Mouse (Mus musculus) Patski (cell line): ENCODE measurements around the gene Brip1. TPM values are rescaled to one million over a fixed set of nuclear protein-coding genes. Genes with fewer than 3 reads are reported as not detected.

Source experiments
- ATAC-seq: fragments of 100-300 bp; one replicate; pipeline ENCODE4 v1.8.0; 2021
- CTCF ChIA-PET: fragments of 350-600 bp; sonication (Branson Sonifier 250); formaldehyde crosslinking; loops from one replicate; lab custom pipeline; 2022; ENCODE audit warnings: inconsistent platforms; lab: Charles Lee
- POLR2A ChIA-PET: fragments of 350-600 bp; sonication (Branson Sonifier 250); formaldehyde crosslinking; loops from one replicate; lab custom pipeline; 2022; ENCODE audit warnings: antibody characterized with exemption, inconsistent platforms; lab: Charles Lee
- DNase-seq: peaks from one replicate; pipeline ENCODE4 v3.0.0-alpha.2; 2011; ENCODE audit warnings: low read depth, low spot score
- H3K27me3 ChIP-seq: fragments of 371-371 bp; one replicate; pipeline ENCODE4 v1.5.1; 2021
- CTCF ChIP-seq: fragments of 100-300 bp; IDR thresholded peaks from one replicate; pipeline ENCODE4 v1.5.1; 2021
- in situ Hi-C: fragments of 300-500 bp; cut with MboI; formaldehyde crosslinking; loops from 3 replicates; pipeline ENCODE4 v1.11.1; 2018; ENCODE audit warnings: low pct_unique_long_range_greater_than_20kb, mixed read lengths
- polyA plus RNA-seq: library from polyadenylated mRNA; unstranded; gene quantifications from one replicate; pipeline ENCODE4 v1.2.3, GENCODE M21; 2021

Brip1 gene
- 4.4 TPM for polyA plus RNA-seq

DNA sequence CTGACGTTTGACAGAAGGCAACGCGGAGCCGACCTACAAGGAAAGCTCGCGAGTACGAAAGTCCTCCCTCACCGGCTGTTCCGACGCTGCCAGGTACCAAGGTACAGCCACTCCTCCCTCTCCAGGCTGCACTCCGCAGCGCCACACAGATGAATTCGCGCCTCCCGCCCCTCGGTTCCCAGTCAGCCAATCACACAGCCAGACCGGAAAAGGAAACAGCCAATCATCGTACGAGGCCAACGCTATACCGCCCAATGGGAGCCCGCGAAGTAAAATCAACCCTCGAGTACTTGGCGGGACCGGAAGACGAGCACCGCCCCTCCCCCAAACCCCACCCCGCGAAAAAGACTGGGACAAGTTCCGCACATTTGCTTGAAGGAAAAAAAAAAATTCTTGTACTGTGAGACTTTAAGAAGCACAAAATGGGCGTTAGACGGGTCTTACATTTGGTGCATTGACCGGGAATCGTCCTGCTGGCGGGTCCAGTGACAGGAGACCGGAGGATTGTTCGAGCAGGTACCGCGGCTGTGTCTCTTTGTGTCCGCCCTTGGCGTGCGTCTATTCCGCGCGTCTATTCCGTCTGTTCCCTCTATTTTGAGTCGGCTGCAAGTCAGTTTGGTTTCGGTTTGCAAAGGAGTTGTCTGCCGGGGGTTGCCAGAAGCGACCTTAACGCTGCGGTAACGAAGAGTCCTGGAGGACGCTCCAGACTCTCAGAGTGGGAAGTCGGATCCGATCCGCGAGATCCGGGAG is at the start of gene Brip1:
Gene Brip1 (minus strand): TSS at position 157 of the 750 bp plus-strand sequence.
- ChIA-PET CTCF (no interaction called here), POLR2A (no interaction called here)
- DNase-seq (peak; percentile 84), ATAC-seq (peak; percentile 96)
- TF ChIP-seq CTCF: no peak
- no peaks in the 10 kb centered on the region for H3K27me3 ChIP-seq
- in situ Hi-C loops: loop anchor here (25.0 kb wide), 1 partner anchor 461 kb away; no protein-coding TSS in a partner anchor

DNA sequence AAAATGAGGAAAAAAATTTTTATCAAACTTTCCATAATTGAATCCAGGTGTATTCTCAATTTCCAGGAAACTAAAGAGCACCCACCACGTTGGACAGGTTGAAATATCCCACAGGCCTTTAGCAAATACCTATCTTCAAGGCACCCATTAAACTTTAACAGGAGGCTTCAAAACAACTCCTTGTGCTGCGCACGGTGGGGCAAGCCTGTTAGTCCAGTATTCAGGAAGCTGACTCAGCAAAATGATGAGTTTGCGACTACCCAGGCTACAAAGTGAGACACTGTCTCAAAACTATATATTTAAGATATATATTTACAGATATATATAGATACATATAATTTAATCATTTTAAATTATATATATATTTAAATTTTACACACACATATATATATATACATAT is 31.5 kb upstream of the Brip1 start:
- in situ Hi-C loops: no loop called here
- no peak for TF ChIP-seq CTCF
- CTCF ChIA-PET: interaction anchor here (1.4 kb wide), 1 partner anchor 164 kb away, joined by 3 read pairs; no protein-coding TSS in a partner anchor
- H3K27me3 ChIP-seq: no peaks in the 10 kb centered on the region
- DNase-seq (no peak), ATAC-seq (no peak)
- POLR2A ChIA-PET: interaction anchor here (0.5 kb wide), 2 partner anchors 740 to 1857 kb away, joined by 3 to 4 read pairs; no protein-coding TSS in a partner anchor

DNA sequence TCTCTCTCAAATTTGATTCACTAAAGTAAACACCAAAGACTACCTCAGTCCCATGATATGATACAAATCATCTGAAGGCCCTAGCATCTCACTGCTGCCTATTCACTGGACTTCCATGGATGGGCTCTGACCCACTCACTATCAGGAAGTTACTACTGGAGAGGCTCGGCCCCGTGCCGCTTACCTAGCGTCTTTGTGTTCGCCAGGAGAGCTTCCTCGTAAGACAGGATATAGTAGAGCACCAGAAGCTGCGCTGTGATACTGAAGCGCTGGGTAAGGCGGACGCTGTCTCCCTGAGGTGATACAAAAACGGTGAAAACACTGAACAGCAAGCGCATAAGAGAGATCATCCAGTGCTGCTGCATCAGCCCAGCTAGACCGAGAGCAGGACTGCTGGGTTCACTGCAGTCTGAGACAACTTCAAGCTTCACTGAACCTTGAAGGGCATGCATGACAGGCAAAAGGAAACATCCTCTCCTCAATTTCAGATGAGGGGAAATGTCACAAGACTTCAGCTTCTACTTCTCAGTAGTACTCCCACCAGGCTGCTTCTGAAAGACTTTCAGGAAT is 30.9 kb upstream of the Brip1 start:
- POLR2A ChIA-PET: interaction anchor here (0.5 kb wide), 2 partner anchors 739 to 1857 kb away, joined by 3 to 4 read pairs; no protein-coding TSS in a partner anchor
- no peak for DNase-seq
- no peak for TF ChIP-seq CTCF
- ATAC-seq: no peak
- no peaks in the 10 kb centered on the region for H3K27me3 ChIP-seq
- CTCF ChIA-PET: interaction anchor here (0.7 to 1.4 kb wide), 2 partner anchors 135 to 165 kb away, joined by 3 read pairs; no protein-coding TSS in a partner anchor
- in situ Hi-C loops: no loop called here

DNA sequence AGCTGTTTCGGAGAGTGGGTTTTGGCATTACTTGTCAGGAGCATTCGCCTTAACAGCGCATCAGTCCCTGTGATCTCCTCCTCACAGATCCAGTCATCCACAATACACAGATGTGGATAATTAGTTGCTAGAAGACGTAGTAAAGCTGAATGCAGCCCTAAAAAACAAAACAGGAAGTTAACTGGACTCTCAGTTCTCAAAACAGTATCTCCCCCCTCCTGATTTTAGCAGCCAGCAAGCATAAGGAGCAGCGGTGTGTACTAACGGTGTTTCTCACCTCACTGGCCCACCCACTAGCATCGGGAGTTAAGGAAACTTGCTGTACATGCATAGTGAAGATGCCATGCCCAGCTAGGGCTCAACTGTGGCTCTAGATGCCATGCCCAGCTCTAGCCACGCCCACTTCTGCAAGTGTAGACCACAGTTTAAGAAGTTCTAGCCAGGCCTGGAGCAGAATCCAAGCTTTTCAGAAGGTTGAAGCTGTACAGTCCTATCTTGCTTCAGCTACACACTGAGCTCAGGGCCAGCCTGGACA is 25.7 kb upstream of the Brip1 start:
- CTCF ChIA-PET: interaction anchor here (1.3 kb wide), 1 partner anchor 10 kb away, joined by 3 read pairs; no protein-coding TSS in a partner anchor
- no peaks in the 10 kb centered on the region for H3K27me3 ChIP-seq
- POLR2A ChIA-PET: no interaction called here
- DNase-seq (no peak), ATAC-seq (no peak)
- in situ Hi-C loops: no loop called here
- TF ChIP-seq CTCF: no peak

DNA sequence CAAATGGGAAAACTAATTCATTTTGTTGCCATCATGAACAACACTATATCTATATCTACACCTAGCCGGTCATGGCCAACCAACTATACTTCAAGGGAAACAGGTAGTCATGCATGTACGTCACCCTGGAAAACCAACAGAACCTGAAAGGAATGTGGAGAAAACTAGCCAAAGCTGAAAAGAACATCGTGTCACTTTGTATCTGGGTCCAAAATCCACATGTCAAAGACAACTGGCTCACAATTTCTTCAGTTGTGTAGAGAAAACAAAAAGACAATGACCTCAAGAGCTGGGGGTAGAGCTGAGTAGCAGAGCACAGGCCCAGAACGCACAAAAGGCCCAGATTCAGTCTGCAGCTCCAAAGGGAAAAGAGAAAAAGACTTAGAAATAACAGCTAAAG is 24.8 kb upstream of the Brip1 start:
- ChIA-PET CTCF (no interaction called here), POLR2A (no interaction called here)
- DNase-seq (no peak), ATAC-seq (no peak)
- H3K27me3 ChIP-seq: no peaks in the 10 kb centered on the region
- in situ Hi-C loops: no loop called here
- TF ChIP-seq CTCF: no peak

DNA sequence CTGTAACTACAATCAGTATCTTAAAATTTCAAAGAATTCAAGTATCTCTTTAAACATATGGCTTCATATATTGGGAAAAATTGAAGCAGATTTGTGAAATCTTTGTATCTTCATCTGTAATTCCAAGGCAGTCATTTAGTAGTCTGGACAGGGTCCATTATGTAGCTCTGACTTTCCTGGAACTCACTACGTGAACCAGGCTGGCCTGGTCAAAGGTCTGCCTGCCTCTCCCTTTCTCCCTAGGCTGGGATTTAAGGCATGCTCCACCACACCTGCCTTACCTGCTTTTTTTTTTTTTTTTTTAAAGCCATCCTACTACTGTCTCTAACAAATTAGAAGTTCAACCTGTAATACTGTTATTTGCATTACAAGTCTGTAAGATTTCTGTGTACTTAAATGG is 10.8 kb upstream of the Brip1 start:
- ChIA-PET CTCF (interaction anchor here (0.7 kb wide), 1 partner anchor 10 kb away, joined by 3 read pairs; no protein-coding TSS in a partner anchor), POLR2A (no interaction called here)
- ATAC-seq (no peak), DNase-seq (no peak)
- H3K27me3 ChIP-seq: no peaks in the 10 kb centered on the region
- no peak for TF ChIP-seq CTCF
- in situ Hi-C loops: loop anchor here (25.0 kb wide), 1 partner anchor 450 kb away; no protein-coding TSS in a partner anchor

DNA sequence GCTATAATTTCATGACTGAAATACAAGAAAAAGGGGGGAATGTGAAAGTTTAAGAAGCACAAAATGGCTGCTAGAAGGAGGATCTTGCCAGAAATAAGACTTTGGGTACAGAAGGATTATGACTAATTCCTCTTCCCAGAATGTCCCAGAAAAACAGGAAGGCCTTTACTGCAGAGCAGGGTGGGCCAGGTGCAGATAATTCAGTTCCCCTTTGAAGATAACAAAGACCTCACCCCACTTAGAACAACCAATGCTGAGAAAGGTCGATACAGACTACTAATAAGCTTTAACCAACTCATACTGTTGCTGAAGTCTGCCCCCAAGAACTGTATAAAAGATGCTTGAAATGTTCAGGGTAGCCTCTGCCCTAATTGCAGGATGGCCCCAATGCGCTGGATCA is 8.1 kb upstream of the Brip1 start:
- CTCF ChIA-PET: no interaction called here
- POLR2A ChIA-PET: interaction anchor here (0.6 kb wide), 1 partner anchor 412 kb away, joined by 4 read pairs; no protein-coding TSS in a partner anchor
- ATAC-seq: no peak
- in situ Hi-C loops: loop anchor here (25.0 kb wide), 1 partner anchor 453 kb away; no protein-coding TSS in a partner anchor
- TF ChIP-seq CTCF: no peak
- no peaks in the 10 kb centered on the region for H3K27me3 ChIP-seq
- DNase-seq: no peak

DNA sequence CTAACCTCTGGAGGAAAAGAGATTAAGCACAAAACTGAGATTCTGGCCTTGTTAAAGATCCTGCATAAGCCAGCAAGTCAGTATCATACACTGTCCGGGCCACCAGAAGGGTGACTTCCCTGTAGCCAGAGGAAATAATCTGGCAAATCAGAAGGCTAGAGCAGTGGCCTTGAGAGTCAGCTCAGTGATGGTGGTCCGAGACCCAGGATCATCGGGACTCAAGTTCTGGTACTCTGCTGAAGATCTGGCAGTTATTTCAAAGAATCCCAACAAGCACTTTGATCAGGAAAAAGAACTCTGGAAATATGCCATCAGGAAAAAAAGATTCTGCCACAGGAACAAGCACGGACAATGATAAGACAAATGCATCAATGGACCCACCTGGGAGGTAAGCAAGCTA is 4.9 kb upstream of the Brip1 start:
- ATAC-seq (no peak), DNase-seq (no peak)
- POLR2A ChIA-PET: no interaction called here
- in situ Hi-C loops: loop anchor here (25.0 kb wide), 1 partner anchor 456 kb away; no protein-coding TSS in a partner anchor
- CTCF ChIA-PET: interaction anchor here (1.4 kb wide), 1 partner anchor 16 kb away, joined by 3 read pairs; no protein-coding TSS in a partner anchor
- no peak for TF ChIP-seq CTCF
- no peaks in the 10 kb centered on the region for H3K27me3 ChIP-seq

DNA sequence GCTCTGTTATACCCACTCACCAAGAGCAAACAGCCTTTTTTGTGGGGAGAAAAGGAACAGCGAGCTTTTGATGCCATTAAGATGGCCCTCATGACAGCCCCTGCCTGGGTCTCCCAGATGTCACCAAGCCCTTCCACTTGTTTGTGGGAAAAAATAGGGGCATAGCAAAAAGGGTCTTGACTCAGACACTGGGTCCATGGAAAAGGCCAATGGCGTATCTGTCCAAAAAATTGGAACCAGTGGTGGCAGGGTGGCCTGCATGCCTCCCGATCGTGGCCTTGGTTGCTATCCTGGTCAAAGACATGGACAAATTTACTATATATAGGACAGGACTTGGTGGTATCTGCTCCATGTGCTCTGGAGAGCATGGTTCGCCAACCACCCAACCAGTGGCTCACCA is 4.0 kb upstream of the Brip1 start:
- H3K27me3 ChIP-seq: no peaks in the 10 kb centered on the region
- in situ Hi-C loops: loop anchor here (25.0 kb wide), 1 partner anchor 457 kb away; no protein-coding TSS in a partner anchor
- TF ChIP-seq CTCF: no peak
- ChIA-PET CTCF (no interaction called here), POLR2A (no interaction called here)
- no peak for DNase-seq
- ATAC-seq: no peak

DNA sequence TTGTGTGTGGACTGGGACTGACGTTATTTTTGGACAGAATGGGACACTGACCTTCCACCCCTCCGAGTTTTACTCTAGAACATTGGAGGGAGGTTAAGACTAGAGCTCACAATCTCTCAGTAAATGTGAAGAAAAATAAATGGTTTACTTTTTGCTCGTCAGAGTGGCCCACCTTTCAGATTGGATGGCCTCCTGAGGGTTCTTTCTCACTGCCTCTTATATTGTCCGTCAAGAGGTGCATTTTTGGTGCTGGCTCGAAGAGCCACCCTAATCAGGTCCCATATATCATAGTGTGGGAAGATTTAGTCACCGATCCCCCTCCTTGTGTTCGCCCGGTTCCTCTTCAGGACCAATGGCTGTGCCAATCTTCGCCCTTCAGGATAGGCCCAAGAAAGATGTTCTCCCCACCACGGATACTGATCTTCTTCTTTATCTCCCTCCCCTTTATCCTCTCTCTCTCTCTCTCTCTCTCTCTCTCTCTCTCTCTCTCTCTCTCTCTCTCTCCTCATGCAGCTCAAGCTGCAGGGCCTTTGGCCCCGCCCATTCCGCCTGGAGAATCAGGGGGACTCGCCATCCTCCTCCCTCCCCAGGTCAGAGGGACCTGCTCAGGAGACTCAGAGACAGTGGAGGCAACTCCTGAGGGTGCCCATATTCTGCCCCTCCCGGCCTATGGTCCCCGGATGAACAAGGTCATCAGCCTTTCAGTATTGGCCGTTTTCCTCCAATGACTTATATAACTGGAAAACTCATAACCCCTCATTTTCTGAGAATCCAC is 1.1 kb upstream of the Brip1 start:
- POLR2A ChIA-PET: interaction anchor here (0.7 kb wide), 1 partner anchor 167 kb away, joined by 4 read pairs; no protein-coding TSS in a partner anchor

More for the DNA sequence above, 1.1 kb upstream of the Brip1 start:
- TF ChIP-seq CTCF: no peak
- CTCF ChIA-PET: no interaction called here
- ATAC-seq: no peak
- H3K27me3 ChIP-seq: no peaks in the 10 kb centered on the region
- DNase-seq: no peak
- in situ Hi-C loops: loop anchor here (25.0 kb wide), 1 partner anchor 460 kb away; no protein-coding TSS in a partner anchor
